Mouse (Mus musculus): ENCODE data around the gene Tcf7l1. TPM values are rescaled to one million over a fixed set of nuclear protein-coding genes. Genes with fewer than 3 reads are reported as not detected.
"Not testable (repeated sequence)": the region's sequence is repeated elsewhere in the genome, so short reads cannot be mapped to it uniquely, and the experiment has no call there.

Gene Tcf7l1
- total RNA-seq (2021) = 1 to 10 TPM; 3.0 to 3.4 TPM
- long read RNA-seq, experiment 1, partial matches to known transcripts = 1 of 4 reads
- long read RNA-seq, experiment 1, other reads (novel, unspliced or antisense) = 0 of 4 reads
- long read RNA-seq, experiment 2, partial matches to known transcripts = 2 of 4 reads
- long read RNA-seq, experiment 2, other reads (novel, unspliced or antisense) = 0 of 4 reads

GRCm38 (mm10) chr6:72788892-72789699 is at the start of gene Tcf7l1:
Gene Tcf7l1, minus strand, starts transcription at chr6:72789254.
- peak; percentile 87 to 88 for DNase-seq (ENCODE audit: low spot score in 2 of 2)

- no peak for DNase-seq (ENCODE audit: low spot score in 2 of 2)
Observed at GRCm38 (mm10) chr6:72837756-72838155, 48.7 kb upstream of the Tcf7l1 start.

- no peak for DNase-seq (ENCODE audit: low spot score in 2 of 2)
Observed at GRCm38 (mm10) chr6:72834518-72834917, 45.5 kb upstream of the Tcf7l1 start.

- no peak for DNase-seq (ENCODE audit: low spot score in 2 of 2)
Observed at GRCm38 (mm10) chr6:72831858-72832257, 42.8 kb upstream of the Tcf7l1 start.

- peak in 1 of 2 experiments; percentile 66 for DNase-seq (ENCODE audit: low spot score in 2 of 2)
Observed at GRCm38 (mm10) chr6:72831276-72831675, 42.2 kb upstream of the Tcf7l1 start.

- no peak for DNase-seq (ENCODE audit: low spot score in 2 of 2)
Observed at GRCm38 (mm10) chr6:72828857-72829256, 39.8 kb upstream of the Tcf7l1 start.

GRCm38 (mm10) chr6:72828037-72828436 is 39.0 kb upstream of the Tcf7l1 start:
- DNase-seq (ENCODE audit: low spot score in 2 of 2) = not testable (repeated sequence)

- DNase-seq (ENCODE audit: low spot score in 2 of 2) = no peak
Observed at GRCm38 (mm10) chr6:72825762-72826161, 36.7 kb upstream of the Tcf7l1 start.

- DNase-seq (ENCODE audit: low spot score in 2 of 2) = no peak
Observed at GRCm38 (mm10) chr6:72824971-72825737, 36.1 kb upstream of the Tcf7l1 start.

- DNase-seq (ENCODE audit: low spot score in 2 of 2) = no peak
Observed at GRCm38 (mm10) chr6:72813456-72813855, 24.4 kb upstream of the Tcf7l1 start.

- no peak for DNase-seq (ENCODE audit: low spot score in 2 of 2)
Observed at GRCm38 (mm10) chr6:72810248-72810647, 21.2 kb upstream of the Tcf7l1 start.

- DNase-seq (ENCODE audit: low spot score in 2 of 2) = no peak
Observed at GRCm38 (mm10) chr6:72809522-72810149, 20.6 kb upstream of the Tcf7l1 start.

GRCm38 (mm10) chr6:72808342-72808741 is 19.3 kb upstream of the Tcf7l1 start:
- DNase-seq (ENCODE audit: low spot score in 2 of 2) = no peak

GRCm38 (mm10) chr6:72803669-72804068 is 14.6 kb upstream of the Tcf7l1 start:
- DNase-seq (ENCODE audit: low spot score in 2 of 2) = no peak

GRCm38 (mm10) chr6:72802119-72802518 is 13.1 kb upstream of the Tcf7l1 start:
- no peak for DNase-seq (ENCODE audit: low spot score in 2 of 2)

- no peak for DNase-seq (ENCODE audit: low spot score in 2 of 2)
Observed at GRCm38 (mm10) chr6:72800641-72801040, 11.6 kb upstream of the Tcf7l1 start.

GRCm38 (mm10) chr6:72797763-72798162 is 8.7 kb upstream of the Tcf7l1 start:
- no peak for DNase-seq (ENCODE audit: low spot score in 2 of 2)

- no peak for DNase-seq (ENCODE audit: low spot score in 2 of 2)
Observed at GRCm38 (mm10) chr6:72795444-72795843, 6.4 kb upstream of the Tcf7l1 start.

GRCm38 (mm10) chr6:72794870-72795269 is 5.8 kb upstream of the Tcf7l1 start:
- no peak for DNase-seq (ENCODE audit: low spot score in 2 of 2)

- DNase-seq (ENCODE audit: low spot score in 2 of 2) = no peak
Observed at GRCm38 (mm10) chr6:72792641-72793040, 3.6 kb upstream of the Tcf7l1 start.

Measured in left cerebral cortex, adult 18-20 months (tissue).